Mouse (Mus musculus) limb, embryonic 10.5 days (tissue): ENCODE results near the gene Pla2g7. TPM values are rescaled to one million over a fixed set of nuclear protein-coding genes. Genes with fewer than 3 reads are reported as not detected.

ENCODE experiments used
- polyA plus RNA-seq: library from polyadenylated mRNA; unstranded; fragments of >200 nt; fragmentation: Nextera tagmentation; extraction: Ambion mirVana; gene quantifications from 2 replicates; pipeline ENCODE4 v1.2.1, GENCODE M21; 2016

The Pla2g7 gene
- polyA plus RNA-seq, 1 experiment from 2014 or later, result 2.2 TPM

Other genes with a start within 250 kb of the Pla2g7 start
- gene Adgrf5, start 207.6 kb upstream of the Pla2g7 start, polyA plus RNA-seq, result 7.2 and 10.5 TPM in 2 replicates
- not detected in 2 replicates for gene Mep1a, start 65.3 kb upstream of the Pla2g7 start, polyA plus RNA-seq
- gene Ankrd66, start 24.5 kb upstream of the Pla2g7 start, polyA plus RNA-seq, result 0.18 TPM in 1 of 2 replicates, not detected in the other
- gene Tdrd6, start 62.2 kb downstream of the Pla2g7 start, polyA plus RNA-seq, result not detected in 2 replicates
- gene Slc25a27, start 99.1 kb downstream of the Pla2g7 start, polyA plus RNA-seq, result 25.5 and 35.8 TPM in 2 replicates
- gene Cyp39a1, start 99.3 kb downstream of the Pla2g7 start, polyA plus RNA-seq, result 25.5 and 30.1 TPM in 2 replicates
- 1.7 and 1.9 TPM in 2 replicates for gene Rcan2, start 233.3 kb downstream of the Pla2g7 start, polyA plus RNA-seq